Mouse (Mus musculus) E14TG2a.4 (cell line): ENCODE measurements around the gene Ppp2r3d.

Source experiments
- CTCF ChIP-seq: conservative IDR thresholded peaks from 2 replicates; pipeline ENCODE4 v1.5.1; 2014; ENCODE audit warnings: low read length
- POU5F1 ChIP-seq: IDR thresholded peaks from 2 replicates; pipeline ENCODE4 v1.6.1; 2014; ENCODE audit warnings: low read length, borderline replicate concordance

DNA sequence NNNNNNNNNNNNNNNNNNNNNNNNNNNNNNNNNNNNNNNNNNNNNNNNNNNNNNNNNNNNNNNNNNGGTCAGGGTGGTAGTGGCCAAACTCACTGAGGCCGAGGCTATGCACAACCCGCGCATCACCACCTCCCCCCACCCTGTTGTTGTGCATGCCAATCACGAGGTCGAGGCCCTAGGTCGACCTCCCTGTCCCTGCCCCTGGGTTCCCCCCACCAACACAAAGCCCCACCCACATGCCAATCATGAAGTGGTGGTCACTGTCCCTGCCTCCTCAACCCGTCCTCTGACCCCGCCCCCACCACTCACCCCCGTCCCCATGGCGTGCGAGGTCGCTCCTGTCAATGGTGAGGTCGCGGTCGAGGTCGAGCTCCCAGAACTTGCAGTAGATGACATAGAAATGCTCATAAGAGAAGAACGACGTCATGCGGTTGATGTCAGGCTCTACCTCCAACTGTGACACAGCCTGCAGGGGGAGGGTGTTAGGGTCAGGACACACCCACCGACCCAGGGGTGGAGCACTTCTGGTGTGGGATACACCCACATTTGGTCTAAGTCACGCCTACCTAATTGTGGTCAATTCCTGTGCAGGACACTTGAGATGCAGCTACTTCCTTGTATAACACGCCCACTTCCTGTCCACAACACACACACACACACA, 37.9 kb downstream of the Ppp2r3d start:
- TF ChIP-seq CTCF (no peak), POU5F1 (no peak)
